In genomic region chr15:97682053-97682452, GRCm38 (mm10) we compare ENCODE assay signal across 22 mouse cellular contexts. TPM values are rescaled to one million over a fixed set of nuclear protein-coding genes. Genes with fewer than 3 reads are reported as not detected.
DNase-seq lines count a peak whose midpoint lies in the region; ATAC-seq and TF ChIP-seq lines count a peak whose summit lies in the region.
"Had no signal": no experiment of that assay in that cellular context is flagged by ENCODE, and none has a peak within 500 bp of the region (broad histone marks: within the 10 kb centered on the region; RNA-seq: fewer than 3 reads in every experiment).

No protein-coding gene starts in this region.

- peaks cover 62% of the 10 kb centered on the region for H3K36me3 ChIP-seq in intestine, postnatal 0 days (ENCODE audit: control insufficient read depth, insufficient read depth)
- H3K36me3 ChIP-seq in kidney, postnatal 0 days (ENCODE audit: insufficient read depth, low read length): peaks cover 46% of the 10 kb centered on the region
- H3K36me3 ChIP-seq in liver, embryonic 15.5 days (replicated peaks): peaks cover 75% of the 10 kb centered on the region

- H3K27me3 ChIP-seq in intestine, postnatal 0 days (replicated peaks; ENCODE audit: control insufficient read depth, insufficient read depth, low read length): no peaks in the 10 kb centered on the region
- H3K27me3 ChIP-seq in kidney, postnatal 0 days (ENCODE audit: insufficient read depth, low read length): no peaks in the 10 kb centered on the region
- no peaks in the 10 kb centered on the region for H3K27me3 ChIP-seq in liver, embryonic 15.5 days
- H3K27me3 ChIP-seq: embryonic facial prominence, embryonic 13.5 days; heart, embryonic 13.5 days; limb, embryonic 15.5 days had no signal

- ATAC-seq in intestine, postnatal 0 days: no peak
- ATAC-seq in kidney, postnatal 0 days (replicated peaks; ENCODE audit: low FRiP score, low read depth): 0 out of 2 replicates have a peak, but pooled peaks have one; percentile 35
- peak; percentile 34; the same call in 1 of the 2 replicates for ATAC-seq in liver, embryonic 15.5 days (ENCODE audit: insufficient read depth)
- ATAC-seq: forebrain, embryonic 16.5 days; hindbrain, postnatal 0 days; lung, postnatal 0 days had no signal

- 54% methylated on average over 8 of the region's 8 CpGs for WGBS in intestine, postnatal 0 days
- 63% methylated on average over 8 of the region's 8 CpGs for WGBS in kidney, postnatal 0 days
- WGBS in liver, embryonic 15.5 days (ENCODE audit: insufficient replicate concordance): 81% methylated on average over 8 of the region's 8 CpGs

- H3K4me3 ChIP-seq in intestine, postnatal 0 days (ENCODE audit: low read depth, low read length): no peak overlapping the region
- H3K4me3 ChIP-seq in kidney, postnatal 0 days (replicated peaks; ENCODE audit: low read depth, low read length): no peak overlapping the region
- H3K4me3 ChIP-seq in liver, embryonic 15.5 days (replicated peaks): no peak overlapping the region
- H3K4me3 ChIP-seq: embryonic facial prominence, embryonic 13.5 days; gastrocnemius, adult 2 months; heart, embryonic 13.5 days; layer of hippocampus, adult 2 months; limb, embryonic 15.5 days had no signal

- TF ChIP-seq CTCF in intestine, postnatal 0 days (IDR thresholded peaks at IDR 0.05; ENCODE audit: low read depth): no peak
- no peak for TF ChIP-seq CTCF in kidney, postnatal 0 days (IDR thresholded peaks at IDR 0.05; ENCODE audit: low read depth)

- H3K9ac ChIP-seq in intestine, postnatal 0 days (ENCODE audit: low read depth, low read length): 0 out of 2 replicates have a peak overlapping the region, but pooled peaks have one; percentile 17
- H3K9ac ChIP-seq in kidney, postnatal 0 days (ENCODE audit: low read depth, low read length): no peak overlapping the region
- H3K9ac ChIP-seq in liver, embryonic 15.5 days: no peak overlapping the region
- H3K9ac ChIP-seq: embryonic facial prominence, embryonic 13.5 days; heart, embryonic 13.5 days; limb, embryonic 15.5 days had no signal

- DNase-seq in kidney, adult 18-20 months: peak; percentile 74
- no peak for DNase-seq in kidney, postnatal 0 days (ENCODE audit: low spot score)
- DNase-seq in gastrocnemius, postnatal 10 days: no peak
- DNase-seq in frontal cortex, postnatal 14 days (ENCODE audit: low spot score in 2 of 2): no peak
- no peak for DNase-seq in urinary bladder, postnatal 36 days (ENCODE audit: low spot score in 2 of 2)
- DNase-seq: adrenal gland, postnatal 10 days; cerebellum, adult 9-10 months; gastrocnemius, adult 2 months; heart, adult 18-20 months; heart, postnatal 36 days; retina, postnatal 1 day; thymus, adult 2 months had no signal

- no peaks in the 10 kb centered on the region for H3K4me1 ChIP-seq in intestine, postnatal 0 days (replicated peaks; ENCODE audit: control insufficient read depth, insufficient read depth, low read length)
- no peaks in the 10 kb centered on the region; the same call in 1 of the 2 replicates for H3K4me1 ChIP-seq in kidney, postnatal 0 days (replicated peaks; ENCODE audit: insufficient read depth, low read length)
- 0 out of 2 replicates have a peak, but pooled peaks cover 11% of the 10 kb centered on the region for H3K4me1 ChIP-seq in liver, embryonic 15.5 days (replicated peaks)
- H3K4me1 ChIP-seq: embryonic facial prominence, embryonic 13.5 days; heart, embryonic 13.5 days; limb, embryonic 15.5 days had no signal

- H3K4me2 ChIP-seq in intestine, postnatal 0 days (replicated peaks; ENCODE audit: low read depth): peak overlapping the region; percentile 35; the same call in 1 of the 2 replicates
- 0 out of 2 replicates have a peak overlapping the region, but pooled peaks have one; percentile 27 for H3K4me2 ChIP-seq in kidney, postnatal 0 days (ENCODE audit: low read length)
- H3K4me2 ChIP-seq in liver, embryonic 15.5 days: peak overlapping the region; percentile 27
- H3K4me2 ChIP-seq: embryonic facial prominence, embryonic 13.5 days; heart, embryonic 13.5 days; limb, embryonic 15.5 days; midbrain, embryonic 11.5 days had no signal

- H3K9me3 ChIP-seq in intestine, postnatal 0 days (ENCODE audit: control insufficient read depth): no peaks in the 10 kb centered on the region
- H3K9me3 ChIP-seq in kidney, postnatal 0 days (replicated peaks; ENCODE audit: low read length): no peaks in the 10 kb centered on the region
- H3K9me3 ChIP-seq in liver, embryonic 15.5 days (replicated peaks): no peaks in the 10 kb centered on the region
- H3K9me3 ChIP-seq: embryonic facial prominence, embryonic 13.5 days; heart, embryonic 13.5 days; limb, embryonic 15.5 days had no signal

- no peak overlapping the region for H3K27ac ChIP-seq in intestine, postnatal 0 days (ENCODE audit: low read depth, low read length)
- no peak overlapping the region for H3K27ac ChIP-seq in kidney, postnatal 0 days
- no peak overlapping the region for H3K27ac ChIP-seq in liver, embryonic 15.5 days (replicated peaks)
- H3K27ac ChIP-seq: embryonic facial prominence, embryonic 13.5 days; gastrocnemius, adult 2 months; heart, embryonic 13.5 days; hindbrain, postnatal 0 days; layer of hippocampus, adult 2 months; limb, embryonic 15.5 days had no signal

RNA-seq across cellular contexts. Expression of gene Rpap3, which starts 23.6 kb away (rescaled TPM):
- polyA plus RNA-seq in intestine, postnatal 0 days (2015; fragmentation: Nextera tagmentation; extraction: Ambion mirVana): 11.8 and 12.0 TPM in 2 replicates
- 36.3 and 37.2 TPM in 2 replicates for polyA plus RNA-seq in kidney, postnatal 0 days (2015; fragmentation: Nextera tagmentation; extraction: Ambion mirVana)
- 6.5 and 6.9 TPM in 2 replicates for polyA plus RNA-seq in liver, embryonic 15.5 days (2015; fragmentation: Nextera tagmentation; extraction: Ambion mirVana)
- 10 to 100 TPM; 10.2 to 13.2 TPM for total RNA-seq in gastrocnemius, postnatal 10 days (2021)

RNA-seq across cellular contexts. Expression of gene Endou, which starts 49.1 kb away (rescaled TPM):
- 0.40 and 0.42 TPM in 2 replicates for polyA plus RNA-seq in intestine, postnatal 0 days (2015; fragmentation: Nextera tagmentation; extraction: Ambion mirVana)
- 1.5 and 2.2 TPM in 2 replicates for polyA plus RNA-seq in kidney, postnatal 0 days (2015; fragmentation: Nextera tagmentation; extraction: Ambion mirVana)
- polyA plus RNA-seq in liver, embryonic 15.5 days (2015; fragmentation: Nextera tagmentation; extraction: Ambion mirVana): 0.10 and 0.18 TPM in 2 replicates
- under 1 TPM; 0.56 to 0.82 TPM for total RNA-seq in gastrocnemius, postnatal 10 days (2021)
